Mouse (Mus musculus): Measurements from ENCODE around the gene Accs.

GRCm38 (mm10) chr2:93841349-93841748, 8.4 kb downstream of the Accs start:
- TF ChIP-seq CTCF (IDR thresholded peaks at IDR 0.05; ENCODE audit: insufficient read depth, low read length), result no peak
- TF ChIP-seq POLR2A (IDR thresholded peaks at IDR 0.05; ENCODE audit: borderline replicate concordance, extremely low read depth, low read depth, low read length), result no peak

Measured in lung, adult 2 months (tissue).